Mouse (Mus musculus) heart, embryonic 10.5 days (tissue): ENCODE results near the gene Ltc4s. TPM values are rescaled to one million over a fixed set of nuclear protein-coding genes. Genes with fewer than 3 reads are reported as not detected.

ENCODE experiments used
- DNase-seq: peaks from one replicate; pipeline ENCODE4 v3.0.0-alpha.2; 2017; ENCODE audit warnings: low spot score
- H3K27ac ChIP-seq: fragments of 300-500 bp; sonication (generic); 2 replicates; pipeline ENCODE4 v1.5.1; 2016; ENCODE audit warnings: mild to moderate bottlenecking
- H3K27me3 ChIP-seq: fragments of 300-500 bp; sonication (generic); 2 replicates; pipeline ENCODE4 v1.6.1; 2016; ENCODE audit warnings: mild to moderate bottlenecking; ENCODE audit not compliant: poor library complexity, insufficient read depth, severe bottlenecking
- H3K36me3 ChIP-seq: fragments of 300-500 bp; sonication (generic); 2 replicates; pipeline ENCODE4 v1.6.1; 2016; ENCODE audit warnings: mild to moderate bottlenecking, moderate library complexity
- H3K4me1 ChIP-seq: fragments of 300-500 bp; sonication (generic); 2 replicates; pipeline ENCODE4 v1.6.1; 2016; ENCODE audit warnings: mild to moderate bottlenecking
- H3K4me3 ChIP-seq: fragments of 300-500 bp; sonication (generic); 2 replicates; pipeline ENCODE4 v1.5.1; 2016; ENCODE audit warnings: mild to moderate bottlenecking, moderate library complexity
- H3K9me3 ChIP-seq: fragments of 300-500 bp; sonication (generic); 2 replicates; pipeline ENCODE4 v1.6.1; 2016; ENCODE audit warnings: mild to moderate bottlenecking, moderate library complexity
- WGBS: fragments of 180-500 bp; shearing (Covaris S2); methylation state at CpG from one replicate; pipeline ENCODE4 v1.1.7; 2016; 5-methylcytosine and 5-hydroxymethylcytosine counted together
- polyA plus RNA-seq: library from polyadenylated mRNA; unstranded; fragments of >200 nt; fragmentation: Nextera tagmentation; extraction: Ambion mirVana; gene quantifications from 2 replicates; pipeline ENCODE4 v1.2.1, GENCODE M21; 2016

Ltc4s gene
- polyA plus RNA-seq, 1 experiment from 2014 or later, result 0.60 TPM

DNA sequence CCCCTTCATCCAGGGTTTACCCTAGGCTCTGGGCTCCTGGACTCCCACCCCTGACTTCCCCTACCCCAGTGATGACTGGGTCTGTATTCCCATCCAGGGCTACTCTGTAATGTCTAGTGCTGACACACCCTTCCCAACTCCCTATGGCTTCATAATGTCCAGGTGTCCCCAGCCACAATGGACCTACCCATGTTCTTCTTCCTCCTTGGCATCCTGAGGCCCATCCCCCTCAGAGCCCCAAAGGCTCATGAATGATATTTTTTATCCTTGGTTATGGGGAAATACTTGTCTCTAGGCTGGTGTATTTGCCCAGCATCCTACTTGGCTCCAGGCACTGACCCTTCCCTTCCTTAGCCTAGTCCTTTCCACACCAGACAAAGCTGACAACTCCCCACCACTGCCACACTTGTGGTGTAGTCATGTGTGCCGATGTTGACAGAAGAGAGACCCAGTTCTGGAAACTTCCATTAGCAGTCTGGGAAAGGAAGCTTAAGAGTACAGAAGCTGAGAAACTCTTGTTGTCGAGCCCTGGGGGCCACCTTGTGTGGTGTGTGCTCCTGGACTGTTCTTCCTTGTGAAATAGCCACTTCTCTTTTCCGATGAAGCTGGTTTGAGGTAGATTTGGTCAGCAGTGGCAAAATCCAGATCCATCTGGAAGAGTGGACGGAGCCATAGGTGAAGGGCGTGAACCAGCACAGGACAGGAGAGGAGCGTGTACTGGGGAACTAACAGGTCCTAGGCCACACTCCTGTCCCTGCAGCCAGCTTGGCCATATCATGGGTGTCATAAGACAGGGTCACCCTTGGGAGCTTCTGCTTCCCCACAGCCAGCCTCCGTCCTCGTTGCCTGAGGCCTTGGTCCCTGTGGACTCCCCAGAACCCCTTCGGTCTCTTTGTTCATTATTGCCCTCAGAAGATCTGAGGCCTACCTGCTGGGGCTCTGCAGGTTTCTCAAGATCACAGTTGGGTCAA lies 690 bp upstream of the Ltc4s start:
- H3K36me3 ChIP-seq, result peaks cover 9% of the 10 kb centered on the region
- 0 out of 2 replicates have a peak overlapping the region, but pooled peaks have one; percentile 31 for H3K4me3 ChIP-seq
- H3K27ac ChIP-seq, result no peak overlapping the region
- DNase-seq, result no peak
- H3K9me3 ChIP-seq, result no peaks in the 10 kb centered on the region
- peaks cover 27% of the 10 kb centered on the region for H3K4me1 ChIP-seq
- 87% methylated on average over 9 of the region's 9 CpGs for WGBS
- peaks cover 47% of the 10 kb centered on the region for H3K27me3 ChIP-seq

DNA sequence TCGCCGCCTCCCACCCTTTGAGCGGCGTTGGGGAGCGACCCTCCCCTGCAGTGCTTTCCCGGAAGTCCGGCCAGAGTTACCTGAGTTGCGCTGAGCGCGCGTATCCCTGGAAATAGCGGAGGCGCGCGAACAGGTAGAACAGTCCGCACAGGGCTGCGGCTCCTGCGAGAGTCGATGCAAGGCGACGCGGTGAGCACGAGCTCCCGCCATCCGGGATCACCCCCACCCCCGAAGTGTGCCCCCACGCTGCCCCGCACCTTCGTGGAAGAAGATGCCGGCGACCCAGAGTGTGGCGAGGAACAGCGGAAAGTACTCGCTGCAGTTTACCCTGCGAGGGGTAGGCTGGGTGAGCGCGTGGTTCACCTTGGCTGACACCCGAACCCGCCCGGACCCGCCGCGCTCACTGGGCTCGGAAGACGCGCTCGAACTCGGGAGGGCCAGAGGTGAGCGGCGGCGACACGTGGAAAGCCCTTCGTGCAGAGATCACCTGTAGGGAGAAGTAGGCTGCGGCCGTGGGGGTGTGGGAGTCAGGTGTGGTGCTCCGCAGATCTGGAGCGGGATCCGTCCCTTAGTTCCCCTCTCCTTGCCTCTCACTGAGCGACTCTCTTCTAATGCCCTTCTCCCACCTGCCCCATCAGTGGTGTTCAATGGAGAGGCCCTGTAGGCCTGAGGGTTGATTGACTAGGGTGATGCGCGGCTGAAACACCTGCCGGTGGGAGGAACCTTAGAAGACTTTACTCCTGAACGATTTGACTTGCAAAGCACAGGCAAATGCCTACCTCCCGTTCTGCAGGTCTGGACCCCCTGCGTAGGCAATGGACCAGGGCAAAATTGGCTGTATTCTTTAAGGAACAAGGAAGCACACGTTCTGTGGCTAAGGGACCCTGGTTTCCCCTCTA lies 1.2 kb downstream of the Ltc4s start:
- peaks cover 27% of the 10 kb centered on the region for H3K4me1 ChIP-seq
- peak overlapping the region; percentile 71 for H3K27ac ChIP-seq
- peaks cover 58% of the 10 kb centered on the region for H3K27me3 ChIP-seq
- 1% methylated on average over 66 of the region's 66 CpGs for WGBS
- DNase-seq, result no peak
- no peaks in the 10 kb centered on the region for H3K9me3 ChIP-seq
- peak overlapping the region; percentile 75 for H3K4me3 ChIP-seq
- H3K36me3 ChIP-seq, result peaks cover 28% of the 10 kb centered on the region

DNA sequence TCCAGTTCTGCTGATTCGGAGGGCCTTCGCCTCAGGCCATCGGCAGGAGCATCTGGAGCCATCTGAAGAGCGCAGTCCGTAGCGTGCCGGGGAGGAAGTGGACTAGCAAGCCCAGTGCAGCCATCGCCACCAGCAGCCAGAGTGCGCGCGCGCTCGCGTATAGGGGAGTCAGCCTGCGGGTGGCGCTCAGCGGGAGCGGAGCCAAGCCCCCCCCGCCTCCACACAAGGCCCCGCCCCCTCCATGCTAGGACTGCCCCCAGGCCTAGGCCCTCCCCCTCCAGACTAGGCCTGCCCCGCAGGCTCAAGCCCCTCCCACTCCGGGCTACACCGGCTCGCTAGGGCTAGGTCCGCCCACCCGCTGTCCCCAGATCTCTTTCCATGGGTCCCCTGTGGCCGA lies 1.9 kb downstream of the Ltc4s start:
- peak; percentile 96 for DNase-seq
- Histone ChIP-seq H3K27me3 (peaks cover 64% of the 10 kb centered on the region), H3K4me1 (peaks cover 27% of the 10 kb centered on the region), H3K36me3 (peaks cover 34% of the 10 kb centered on the region), H3K4me3 (peak overlapping the region; percentile 75), H3K9me3 (no peaks in the 10 kb centered on the region), H3K27ac (peak overlapping the region; percentile 71)
- under 1% methylated on average over 27 of the region's 27 CpGs for WGBS

DNA sequence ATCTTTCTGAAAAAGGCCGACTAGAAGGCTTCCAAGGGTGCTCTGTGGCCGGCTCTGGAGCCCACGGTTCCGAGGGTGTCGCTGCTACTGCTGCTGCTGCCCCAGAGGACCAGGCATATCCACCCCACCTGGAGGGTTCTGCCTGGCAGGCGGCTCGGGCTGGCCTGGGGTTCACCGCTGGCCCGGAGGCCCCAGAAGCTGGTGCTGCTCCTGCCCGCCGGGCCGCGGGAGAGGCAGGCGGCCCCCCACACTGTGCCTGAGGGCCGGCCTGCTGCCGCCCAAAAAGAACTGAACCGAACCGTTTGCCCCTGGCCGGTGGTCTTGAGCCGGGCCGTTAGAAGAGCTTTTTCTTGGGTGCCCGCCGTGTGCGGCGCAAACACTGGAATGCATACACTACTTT lies 3.8 kb downstream of the Ltc4s start:
- Histone ChIP-seq H3K4me3 (no peak overlapping the region), H3K27me3 (peaks cover 77% of the 10 kb centered on the region), H3K36me3 (peaks cover 36% of the 10 kb centered on the region), H3K9me3 (no peaks in the 10 kb centered on the region), H3K4me1 (peaks cover 39% of the 10 kb centered on the region), H3K27ac (no peak overlapping the region)
- 93% methylated on average over 25 of the region's 25 CpGs for WGBS
- no peak for DNase-seq

DNA sequence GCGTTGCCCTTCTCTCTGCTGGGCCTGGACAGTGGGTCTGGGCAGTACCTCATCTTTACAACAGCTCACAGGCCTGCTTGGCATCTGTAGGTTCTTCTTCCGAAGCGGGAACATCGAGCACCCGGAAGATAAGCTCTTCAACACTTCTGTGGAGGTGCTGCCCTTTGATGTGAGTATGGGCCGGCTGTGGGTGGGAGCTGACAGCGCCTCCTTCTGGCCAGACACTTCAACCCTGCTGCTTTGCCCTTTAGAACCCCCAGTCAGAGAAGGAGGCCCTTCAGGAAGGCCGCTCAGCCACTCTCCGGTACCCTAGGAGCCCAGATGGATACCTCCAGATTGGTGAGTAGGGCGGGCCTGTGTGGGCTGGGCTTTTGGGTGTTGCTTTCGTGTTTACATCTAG lies 4.4 kb downstream of the Ltc4s start:
- Histone ChIP-seq H3K9me3 (no peaks in the 10 kb centered on the region), H3K27ac (no peak overlapping the region), H3K36me3 (peaks cover 36% of the 10 kb centered on the region), H3K4me1 (peaks cover 45% of the 10 kb centered on the region), H3K27me3 (peaks cover 75% of the 10 kb centered on the region), H3K4me3 (no peak overlapping the region)
- WGBS, result 71% methylated on average over 11 of the region's 11 CpGs
- no peak for DNase-seq

DNA sequence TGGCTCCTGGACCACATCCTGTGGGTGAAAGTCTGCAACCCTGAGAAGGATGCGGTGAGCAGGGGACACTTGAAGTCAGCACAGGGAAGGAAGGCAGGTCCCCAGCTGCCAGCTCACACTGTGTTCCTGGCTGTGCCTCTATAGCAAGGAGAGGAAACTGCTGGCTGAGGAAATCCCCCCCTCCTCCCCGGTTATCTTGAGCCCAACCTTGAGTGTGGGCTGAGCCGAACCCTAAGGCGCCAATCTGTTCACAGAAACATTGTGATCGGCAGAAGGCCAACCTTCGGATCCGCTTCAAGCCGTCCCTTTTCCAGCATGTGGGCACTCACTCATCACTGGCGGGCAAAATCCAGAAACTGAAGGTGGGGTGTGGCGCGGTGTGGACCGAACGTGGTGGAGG lies 5.4 kb downstream of the Ltc4s start:
- peaks cover 65% of the 10 kb centered on the region for H3K27me3 ChIP-seq
- H3K36me3 ChIP-seq, result peaks cover 36% of the 10 kb centered on the region
- H3K27ac ChIP-seq, result no peak overlapping the region
- no peak overlapping the region for H3K4me3 ChIP-seq
- DNase-seq, result no peak
- H3K9me3 ChIP-seq, result no peaks in the 10 kb centered on the region
- H3K4me1 ChIP-seq, result peaks cover 48% of the 10 kb centered on the region
- 87% methylated on average over 13 of the region's 13 CpGs for WGBS

DNA sequence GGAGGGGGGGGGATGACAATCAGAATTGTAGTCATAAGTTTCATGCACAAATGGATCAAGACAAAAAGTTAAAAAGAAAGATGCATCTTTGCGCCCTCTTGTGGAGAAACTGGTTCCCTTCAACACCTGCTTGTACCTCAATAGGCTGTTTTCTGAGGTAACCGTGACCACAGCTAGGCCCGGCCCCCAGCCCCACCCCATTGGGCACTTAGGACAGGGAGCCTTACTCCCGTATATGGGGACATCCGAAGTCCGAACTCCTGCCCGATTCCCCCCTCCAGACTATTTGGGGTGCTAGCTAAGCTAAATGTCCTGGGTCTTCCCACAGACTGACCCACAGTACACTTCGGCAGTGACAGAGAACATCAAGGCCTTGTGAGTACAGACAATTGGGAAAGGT lies 7.0 kb downstream of the Ltc4s start:
- Histone ChIP-seq H3K4me3 (peak overlapping the region; percentile 55), H3K27me3 (peaks cover 66% of the 10 kb centered on the region), H3K9me3 (no peaks in the 10 kb centered on the region), H3K27ac (no peak overlapping the region), H3K36me3 (peaks cover 36% of the 10 kb centered on the region), H3K4me1 (peaks cover 45% of the 10 kb centered on the region)
- no peak for DNase-seq
- 24% methylated on average over 8 of the region's 8 CpGs for WGBS

DNA sequence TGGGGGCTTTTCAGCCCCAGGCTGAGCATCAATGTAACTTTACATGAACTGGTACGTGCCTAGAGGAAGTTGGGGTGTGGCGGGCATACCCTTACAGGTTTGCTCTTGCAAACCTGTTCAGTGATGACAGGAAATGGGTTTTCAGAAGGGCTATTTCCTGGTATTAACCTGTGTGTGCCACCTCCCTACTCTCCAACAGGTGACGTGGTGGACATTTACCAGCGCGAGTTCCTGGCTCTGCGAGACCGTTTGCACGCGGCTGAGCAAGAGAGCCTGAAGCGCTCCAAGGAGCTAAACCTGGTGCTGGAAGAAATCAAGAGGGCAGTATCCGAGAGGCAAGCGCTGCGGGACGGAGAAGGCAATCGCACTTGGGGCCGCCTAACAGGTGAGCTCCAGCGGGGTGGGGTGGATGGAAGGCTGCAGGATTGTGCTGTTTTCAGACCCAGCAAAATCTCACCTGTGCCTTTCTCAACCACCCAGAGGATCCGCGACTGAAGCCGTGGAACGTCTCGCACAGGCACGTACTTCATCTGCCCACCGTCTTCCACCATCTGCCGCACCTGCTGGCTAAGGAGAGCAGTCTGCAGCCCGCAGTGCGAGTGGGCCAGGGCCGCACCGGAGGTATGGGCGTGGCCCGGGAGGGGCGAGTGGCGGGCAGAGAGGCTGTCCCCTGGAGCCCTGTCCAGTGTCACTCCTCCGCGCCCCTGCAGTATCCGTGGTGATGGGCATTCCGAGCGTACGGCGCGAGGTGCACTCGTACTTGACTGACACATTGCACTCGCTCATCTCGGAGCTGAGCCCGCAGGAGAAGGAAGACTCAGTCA lies 7.7 kb downstream of the Ltc4s start:
- H3K27ac ChIP-seq, result no peak overlapping the region
- peaks cover 70% of the 10 kb centered on the region for H3K27me3 ChIP-seq
- 28% methylated on average over 45 of the region's 45 CpGs for WGBS
- H3K4me1 ChIP-seq, result peaks cover 47% of the 10 kb centered on the region
- peaks cover 36% of the 10 kb centered on the region for H3K36me3 ChIP-seq
- no peaks in the 10 kb centered on the region for H3K9me3 ChIP-seq
- no peak for DNase-seq
- H3K4me3 ChIP-seq, result peak overlapping the region; percentile 55

DNA sequence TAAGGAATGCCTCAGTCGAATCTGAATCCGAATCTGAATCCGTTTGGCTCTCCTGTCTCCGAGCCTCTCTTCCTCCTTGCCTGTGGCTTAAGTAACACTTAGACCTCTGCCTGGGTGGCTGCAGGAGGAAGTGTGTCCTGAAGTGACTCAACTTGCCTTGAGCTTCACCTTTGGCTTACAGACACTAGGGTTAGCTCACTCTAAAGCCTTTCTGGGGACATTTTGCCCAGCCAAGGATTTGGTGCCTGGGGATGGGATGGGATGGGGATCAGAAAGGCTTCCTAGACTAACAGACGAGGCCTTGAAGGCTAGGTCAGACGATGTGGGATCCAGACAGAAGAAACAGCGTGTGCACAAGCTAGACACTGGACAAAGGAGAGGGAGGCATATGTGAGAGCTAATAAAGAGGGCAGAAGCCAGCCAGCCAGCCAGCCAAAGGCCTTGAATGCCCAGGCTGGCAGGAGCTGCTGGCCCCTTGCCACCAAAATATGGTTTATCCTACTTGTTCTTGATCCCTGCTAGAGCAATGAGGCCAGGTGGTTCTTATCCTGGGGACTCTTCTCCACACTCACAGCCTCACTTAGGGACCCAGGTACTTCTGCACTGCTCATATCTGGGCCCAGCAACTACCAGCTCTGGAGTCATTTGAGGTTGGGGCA lies 9.0 kb downstream of the Ltc4s start:
- 53% methylated on average over 7 of the region's 7 CpGs for WGBS
- H3K9me3 ChIP-seq, result no peaks in the 10 kb centered on the region
- DNase-seq, result no peak
- 0 out of 2 replicates have a peak overlapping the region, but pooled peaks have one; percentile 11 for H3K27ac ChIP-seq
- peaks cover 51% of the 10 kb centered on the region for H3K4me1 ChIP-seq
- no peak overlapping the region for H3K4me3 ChIP-seq
- peaks cover 57% of the 10 kb centered on the region for H3K27me3 ChIP-seq
- peaks cover 30% of the 10 kb centered on the region for H3K36me3 ChIP-seq

DNA sequence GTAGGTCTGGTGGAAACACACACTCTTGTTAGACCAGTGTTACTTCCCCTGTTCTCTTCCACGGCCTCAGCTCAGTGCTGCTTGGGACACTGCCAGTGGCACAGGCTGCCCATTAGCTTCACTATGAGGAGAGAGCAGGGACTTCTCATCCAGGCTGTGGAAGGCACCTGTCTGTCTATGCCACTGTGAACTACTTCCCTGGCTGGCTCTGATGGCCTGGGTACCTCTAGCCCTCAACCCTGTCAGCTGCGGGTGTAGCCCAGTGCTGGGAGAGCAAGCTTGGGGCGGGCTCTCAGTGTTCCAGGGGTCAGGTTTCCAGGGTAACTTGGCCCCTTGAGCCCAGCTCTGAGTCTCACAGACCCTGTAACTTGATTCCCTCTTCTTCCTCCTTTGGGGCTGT lies 9.6 kb downstream of the Ltc4s start:
- H3K27ac ChIP-seq, result no peak overlapping the region
- H3K27me3 ChIP-seq, result peaks cover 51% of the 10 kb centered on the region
- H3K36me3 ChIP-seq, result peaks cover 24% of the 10 kb centered on the region
- peaks cover 55% of the 10 kb centered on the region for H3K4me1 ChIP-seq
- no peaks in the 10 kb centered on the region for H3K9me3 ChIP-seq
- WGBS, result 27% methylated on average over 3 of the region's 3 CpGs
- H3K4me3 ChIP-seq, result no peak overlapping the region
- no peak for DNase-seq

DNA sequence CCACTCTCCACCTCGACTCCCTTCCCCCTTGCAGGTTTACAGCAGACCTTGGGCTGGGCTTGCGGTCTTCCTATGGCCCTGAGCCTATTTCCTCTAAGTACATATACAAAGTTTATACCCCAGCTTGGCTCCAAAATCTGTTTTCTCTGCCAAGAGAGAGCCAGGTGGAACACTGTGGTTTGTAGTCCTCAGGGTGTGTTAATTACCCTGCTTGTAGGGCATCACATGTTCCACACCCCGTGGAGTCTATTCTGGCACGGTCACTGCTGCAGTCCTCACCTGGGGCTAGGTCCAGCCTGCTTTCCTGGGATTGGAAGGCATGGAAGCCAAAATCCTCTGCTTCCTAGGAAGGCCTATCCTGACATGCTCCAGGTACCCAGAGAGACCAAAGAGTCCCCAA lies 10.7 kb downstream of the Ltc4s start:
- 89% methylated on average over 4 of the region's 4 CpGs for WGBS
- Histone ChIP-seq H3K4me1 (peaks cover 56% of the 10 kb centered on the region), H3K9me3 (no peaks in the 10 kb centered on the region), H3K4me3 (no peak overlapping the region), H3K27ac (no peak overlapping the region; the same call in 1 of the 2 replicates), H3K36me3 (peaks cover 13% of the 10 kb centered on the region), H3K27me3 (peaks cover 52% of the 10 kb centered on the region)
- no peak for DNase-seq

DNA sequence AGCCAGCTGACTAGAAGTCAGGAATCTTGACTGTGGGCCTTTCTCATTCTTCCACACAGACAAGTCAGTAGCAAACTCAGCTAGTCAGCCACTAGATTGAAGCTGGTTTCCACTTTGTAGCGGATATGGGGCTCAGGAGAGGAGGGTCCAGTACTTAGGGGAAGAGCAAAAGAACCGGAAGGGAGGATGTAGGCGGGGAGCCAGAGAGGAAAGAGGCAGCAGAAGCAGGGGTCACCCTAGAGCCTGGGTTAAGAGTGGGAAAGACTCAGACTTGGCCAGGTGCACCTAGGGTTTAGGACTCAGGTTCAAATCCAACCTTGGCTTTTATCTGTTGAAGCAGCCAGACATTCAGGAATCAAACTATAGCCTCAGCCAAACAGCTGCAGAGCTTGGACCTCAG lies 11.2 kb downstream of the Ltc4s start:
- Histone ChIP-seq H3K4me3 (peak overlapping the region; percentile 96; the same call in 1 of the 2 replicates), H3K4me1 (peaks cover 56% of the 10 kb centered on the region), H3K27ac (peak overlapping the region; percentile 96; the same call in 1 of the 2 replicates), H3K9me3 (no peaks in the 10 kb centered on the region), H3K36me3 (peaks cover 8% of the 10 kb centered on the region), H3K27me3 (peaks cover 51% of the 10 kb centered on the region)
- no peak for DNase-seq
- 79% methylated on average over 3 of the region's 3 CpGs for WGBS
